Mouse (Mus musculus) embryonic facial prominence, embryonic 12.5 days (tissue): ENCODE measurements at regions not wholly inside any gene's neighbourhood (a gene's known extent, or its start where the extent isn't known, plus 50 kb on each side); places are given as distances from the start of the nearest gene placed in this dataset.

Source experiments
- ATAC-seq: fragments of 200-750 bp; cut with Nextera tagmentation; 2 replicates; pipeline ENCODE4 v1.8.0; 2017; ENCODE audit not compliant: insufficient number of reproducible peaks, insufficient read depth, low FRiP score, low TSS enrichment
- H3K27ac ChIP-seq: fragments of 300-500 bp; sonication (generic); 2 replicates; pipeline ENCODE4 v1.5.1; 2016; ENCODE audit warnings: mild to moderate bottlenecking
- H3K27me3 ChIP-seq: fragments of 300-500 bp; sonication (generic); 2 replicates; pipeline ENCODE4 v1.6.1; 2016; ENCODE audit warnings: mild to moderate bottlenecking, moderate library complexity
- H3K36me3 ChIP-seq: fragments of 300-500 bp; sonication (generic); 2 replicates; pipeline ENCODE4 v1.6.1; 2016; ENCODE audit warnings: mild to moderate bottlenecking
- H3K4me1 ChIP-seq: fragments of 300-500 bp; sonication (generic); 2 replicates; pipeline ENCODE4 v1.6.1; 2016
- H3K4me2 ChIP-seq: fragments of 300-500 bp; sonication (generic); replicated peaks from 2 replicates; pipeline ENCODE4 v1.6.1; 2016; ENCODE audit warnings: mild to moderate bottlenecking, moderate library complexity
- H3K4me3 ChIP-seq: fragments of 300-500 bp; sonication (generic); 2 replicates; pipeline ENCODE4 v1.5.1; 2016; ENCODE audit warnings: mild to moderate bottlenecking
- H3K9ac ChIP-seq: fragments of 300-500 bp; sonication (generic); 2 replicates; pipeline ENCODE4 v1.6.1; 2016; ENCODE audit warnings: mild to moderate bottlenecking, moderate library complexity
- H3K9me3 ChIP-seq: fragments of 300-500 bp; sonication (generic); 2 replicates; pipeline ENCODE4 v1.6.1; 2016; ENCODE audit warnings: mild to moderate bottlenecking, moderate library complexity
- WGBS: fragments of 180-500 bp; shearing (Covaris S2); methylation state at CpG from one replicate; pipeline ENCODE4 v1.1.7; 2016; 5-methylcytosine and 5-hydroxymethylcytosine counted together

DNA sequence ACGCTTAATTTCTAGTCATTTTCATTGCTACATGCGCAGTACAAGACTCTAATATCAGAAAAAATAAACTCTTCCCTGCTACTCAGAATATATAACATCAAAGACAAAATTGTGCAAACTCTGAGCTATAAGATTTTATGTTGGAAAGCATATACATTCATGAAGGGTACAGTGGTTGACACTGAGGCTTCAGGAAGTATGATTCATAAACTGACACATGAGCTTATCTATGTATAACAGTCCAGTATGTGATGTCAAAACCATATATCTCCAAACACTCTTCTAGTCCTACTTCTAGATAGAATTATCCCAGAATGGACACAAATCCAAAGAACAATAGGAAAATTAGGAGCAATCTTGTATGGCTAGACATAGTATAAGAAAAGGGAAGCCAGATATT, 177.5 kb upstream of the Gm10192 start:
- no peaks in the 10 kb centered on the region for H3K27me3 ChIP-seq

GRCm38 (mm10) chr4:97357958-97358357, 175.0 kb upstream of the Gm10192 start:
- 80% methylated on average over 1 of the region's 1 CpGs for WGBS
- no peaks in the 10 kb centered on the region for H3K27me3 ChIP-seq
- ATAC-seq = no peak
- no peak overlapping the region for H3K9ac ChIP-seq
- no peaks in the 10 kb centered on the region for H3K36me3 ChIP-seq
- no peak overlapping the region for H3K27ac ChIP-seq
- no peaks in the 10 kb centered on the region for H3K9me3 ChIP-seq
- no peak overlapping the region for H3K4me3 ChIP-seq
- H3K4me1 ChIP-seq = no peaks in the 10 kb centered on the region
- no peak overlapping the region for H3K4me2 ChIP-seq

More for the DNA sequence above, 177.5 kb upstream of the Gm10192 start:
- no peak overlapping the region for H3K4me3 ChIP-seq
- WGBS = 87% methylated on average over 2 of the region's 2 CpGs
- no peak for ATAC-seq
- H3K36me3 ChIP-seq = no peaks in the 10 kb centered on the region
- no peaks in the 10 kb centered on the region for H3K4me1 ChIP-seq
- H3K27ac ChIP-seq = no peak overlapping the region
- no peak overlapping the region for H3K4me2 ChIP-seq
- no peaks in the 10 kb centered on the region for H3K9me3 ChIP-seq
- H3K9ac ChIP-seq = no peak overlapping the region

- Histone ChIP-seq H3K27ac (no peak overlapping the region), H3K36me3 (no peaks in the 10 kb centered on the region), H3K4me2 (no peak overlapping the region), H3K4me3 (no peak overlapping the region), H3K9ac (no peak overlapping the region), H3K9me3 (no peaks in the 10 kb centered on the region), H3K27me3 (no peaks in the 10 kb centered on the region), H3K4me1 (no peaks in the 10 kb centered on the region)
- no peak for ATAC-seq
- 67% methylated on average over 3 of the region's 3 CpGs for WGBS
Observed at GRCm38 (mm10) chr4:97346799-97347198, 163.8 kb upstream of the Gm10192 start.

- no peak for ATAC-seq
- H3K27ac ChIP-seq = no peak overlapping the region
- no peak overlapping the region for H3K4me3 ChIP-seq
- no peaks in the 10 kb centered on the region for H3K9me3 ChIP-seq
- no peaks in the 10 kb centered on the region for H3K4me1 ChIP-seq
- 45% methylated on average over 2 of the region's 2 CpGs for WGBS
- H3K36me3 ChIP-seq = no peaks in the 10 kb centered on the region
- H3K4me2 ChIP-seq = no peak overlapping the region
- no peaks in the 10 kb centered on the region for H3K27me3 ChIP-seq
- no peak overlapping the region for H3K9ac ChIP-seq
Observed at GRCm38 (mm10) chr4:97344335-97344734, 161.4 kb upstream of the Gm10192 start.

DNA sequence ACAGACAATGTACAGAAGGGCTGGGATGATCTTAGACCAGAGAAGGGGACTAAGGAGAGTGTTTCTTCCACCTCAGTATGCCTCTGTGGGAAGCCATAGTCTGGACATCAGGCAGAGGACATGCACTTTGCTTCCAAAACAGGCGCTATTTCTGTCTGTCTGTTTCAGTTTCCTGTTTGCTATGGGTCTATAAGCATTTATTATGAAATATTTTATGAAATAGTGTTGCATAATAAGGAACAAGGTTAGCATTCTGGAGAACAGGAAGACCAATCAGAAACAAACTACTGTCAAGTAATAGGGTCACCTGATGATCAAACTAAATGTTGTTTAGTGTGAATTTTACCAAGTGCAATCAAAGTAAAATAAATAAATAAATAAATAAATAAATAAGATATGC, 160.4 kb upstream of the Gm10192 start:
- Histone ChIP-seq H3K4me3 (no peak overlapping the region), H3K27ac (no peak overlapping the region), H3K36me3 (no peaks in the 10 kb centered on the region), H3K4me2 (no peak overlapping the region), H3K9me3 (no peaks in the 10 kb centered on the region), H3K9ac (no peak overlapping the region), H3K27me3 (no peaks in the 10 kb centered on the region), H3K4me1 (no peaks in the 10 kb centered on the region)
- no peak for ATAC-seq
- WGBS = 83% methylated on average over 1 of the region's 1 CpGs
